Mouse (Mus musculus) olfactory bulb, adult 2 months (tissue): Measurements from ENCODE around the gene Fscn2.

ENCODE experiments used
- CTCF ChIP-seq: fragments of 200-500 bp; IDR thresholded peaks from 2 replicates; pipeline ENCODE4 v1.5.1; 2012; ENCODE audit warnings: low read depth, mild to moderate bottlenecking, low read length, moderate library complexity; ENCODE audit not compliant: insufficient read depth
- POLR2A ChIP-seq: fragments of 200-500 bp; IDR thresholded peaks from 2 replicates; pipeline ENCODE4 v1.6.1; 2012; ENCODE audit warnings: mild to moderate bottlenecking, low read depth, low read length, moderate library complexity; ENCODE audit not compliant: insufficient read depth

GRCm38 (mm10) chr11:120342656-120343160, 18.6 kb upstream of the Fscn2 start:
- TF ChIP-seq CTCF = no peak
- TF ChIP-seq POLR2A = no peak
